Mouse (Mus musculus) retina, embryonic 14.5 days (tissue): ENCODE data around the gene Adck2.

Experiments
- DNase-seq: peaks from one replicate; pipeline ENCODE4 v3.0.0-alpha.2; 2015; ENCODE audit warnings: low spot score

The Adck2 gene

DNA sequence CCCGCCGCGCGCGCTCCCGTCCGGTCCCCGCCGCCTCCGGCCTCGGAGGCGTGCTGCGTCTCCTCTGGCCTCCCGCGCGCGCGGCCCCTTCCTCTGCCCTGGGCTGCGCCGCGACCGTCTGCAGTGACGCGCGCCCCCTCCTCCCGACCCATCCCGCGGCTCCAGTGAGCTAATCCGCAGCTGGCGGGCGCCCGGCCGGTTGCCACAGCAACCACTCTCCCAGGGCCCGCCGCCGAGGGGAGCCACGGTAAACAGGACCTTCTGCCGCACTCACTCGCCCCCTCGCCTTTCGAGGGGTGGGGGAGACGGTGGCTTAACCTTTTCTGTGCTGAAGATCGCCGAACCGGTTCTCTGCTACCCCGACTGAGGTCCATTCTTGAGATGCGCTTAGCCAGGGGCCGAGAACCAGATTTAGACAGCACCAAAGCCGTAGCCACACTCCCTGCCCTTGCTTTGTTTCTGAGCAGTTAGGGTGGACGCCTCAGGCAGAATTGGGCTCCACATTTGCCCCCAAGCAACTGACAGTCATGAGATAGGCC is 15.9 kb upstream of the Adck2 start, which contains the start of gene Dennd2a:
Gene Dennd2a (minus strand): TSS at position 145 of the 539 bp plus-strand sequence.
- peak; percentile 96 for DNase-seq

DNA sequence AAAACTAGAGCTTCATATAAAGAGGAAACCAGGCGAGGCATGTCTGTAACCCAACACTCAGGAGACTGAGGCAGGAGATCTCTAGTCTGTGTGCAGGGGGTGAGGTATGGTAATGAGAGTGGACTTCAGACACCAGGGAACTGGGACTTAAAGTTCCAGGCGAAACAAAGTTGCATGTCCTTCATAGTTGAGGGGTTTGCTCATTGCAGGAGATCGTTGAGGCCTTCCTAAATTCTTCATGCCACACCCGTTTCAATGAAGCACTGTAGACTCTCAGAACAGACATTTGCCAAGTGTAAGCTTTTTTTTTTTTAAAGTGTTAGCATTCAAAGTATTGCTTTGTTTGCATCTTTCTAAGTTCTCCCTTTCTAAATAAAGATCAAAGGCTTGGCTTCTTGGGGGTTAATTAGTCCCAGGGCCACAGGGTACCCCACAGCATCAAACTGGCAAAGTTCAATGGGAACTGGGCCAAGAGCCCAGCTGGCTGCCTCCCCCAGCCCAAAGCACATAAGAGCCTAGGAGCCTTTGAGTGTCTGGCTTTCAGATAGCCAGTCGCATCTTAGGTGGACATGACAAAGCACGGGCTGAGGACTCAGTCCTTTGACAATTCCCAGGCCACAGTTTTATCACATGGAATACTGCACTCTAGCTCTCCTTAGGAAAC is 14.3 kb upstream of the Adck2 start:
- DNase-seq: no peak

GRCm38 (mm10) chr6:39562166-39563015 is 11.3 kb upstream of the Adck2 start:
- DNase-seq: peak; percentile 95

- peak; percentile 76 for DNase-seq
Measured at GRCm38 (mm10) chr6:39567528-39567927, 6.1 kb upstream of the Adck2 start.

DNA sequence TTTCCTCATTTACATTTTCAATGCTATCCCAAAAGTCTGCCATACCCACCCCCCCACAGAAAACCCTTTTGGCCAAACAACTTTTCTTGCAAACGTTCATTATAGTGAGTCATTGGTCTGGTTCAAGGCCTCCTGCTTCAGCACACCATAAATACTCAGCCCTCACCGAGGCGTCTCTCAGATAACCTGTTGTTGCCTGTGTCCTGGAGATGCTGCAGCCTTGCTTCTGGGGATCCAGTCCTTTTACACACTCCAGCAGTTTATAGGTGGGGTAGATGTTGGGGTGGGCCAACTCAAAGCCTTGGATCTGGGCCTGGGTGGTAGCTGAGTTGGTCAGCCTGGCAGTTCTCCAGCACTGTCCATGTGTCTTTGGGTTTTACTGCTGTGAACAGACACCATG is 3.2 kb upstream of the Adck2 start:
- no peak for DNase-seq

GRCm38 (mm10) chr6:39574555-39574869 is 839 bp downstream of the Adck2 start:
- no peak for DNase-seq

DNA sequence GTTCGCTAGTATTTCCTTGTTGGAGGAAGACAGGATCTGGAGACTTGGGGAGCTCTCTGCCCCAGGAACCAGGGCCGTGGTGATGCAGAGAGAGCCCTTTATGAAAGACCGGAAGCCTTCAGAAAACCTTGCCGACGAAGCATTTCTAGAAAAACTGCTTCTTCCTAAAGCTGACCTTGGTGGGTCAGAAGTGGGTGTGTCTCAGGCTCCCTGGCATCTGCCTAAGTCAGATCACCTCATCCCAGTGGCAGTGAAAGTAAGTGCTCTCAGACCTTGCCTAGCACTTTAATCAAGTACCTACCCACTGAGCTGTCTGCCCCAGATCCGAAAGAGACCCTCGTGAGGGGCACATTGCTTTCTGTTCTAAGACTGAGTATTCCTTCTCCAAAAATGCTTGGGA is 1.3 kb downstream of the Adck2 start:
- DNase-seq: no peak

- DNase-seq: no peak
Measured at GRCm38 (mm10) chr6:39579552-39579951, 5.9 kb downstream of the Adck2 start.

GRCm38 (mm10) chr6:39580558-39580957 is 6.9 kb downstream of the Adck2 start:
- no peak for DNase-seq

DNA sequence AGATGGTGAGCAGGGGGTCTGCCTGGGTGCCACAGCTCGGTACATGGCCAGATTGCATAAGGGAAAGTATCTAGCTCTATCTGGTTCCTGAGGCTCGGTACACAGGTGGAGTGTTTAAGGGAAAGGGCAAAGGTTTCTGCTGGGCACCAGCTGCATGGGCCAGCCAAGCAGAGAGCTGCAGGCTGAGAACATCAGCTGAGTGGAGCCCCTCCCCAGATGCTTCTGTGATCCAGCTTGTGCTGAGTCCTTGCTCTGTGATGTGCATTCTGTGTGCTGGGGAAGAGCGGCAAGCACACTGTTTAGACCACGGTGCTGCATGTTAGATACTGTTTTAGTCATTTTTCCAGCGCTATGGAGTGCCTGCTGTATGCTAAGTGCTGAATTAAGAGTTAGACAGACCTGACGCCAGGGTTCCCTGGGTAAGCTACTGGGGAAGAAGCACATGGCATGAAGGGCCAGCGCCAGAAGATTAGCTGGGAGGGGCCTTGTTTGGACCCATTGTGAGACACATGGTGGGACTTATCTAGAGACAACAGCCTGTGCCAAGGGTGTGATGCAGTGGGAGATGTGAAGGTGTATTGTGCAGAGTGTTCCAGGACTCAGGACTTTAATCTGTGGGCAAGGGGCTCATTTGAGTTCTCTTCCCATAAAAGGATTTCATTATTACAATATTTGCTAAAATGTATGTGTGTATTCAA is 7.6 kb downstream of the Adck2 start:
- no peak for DNase-seq

DNA sequence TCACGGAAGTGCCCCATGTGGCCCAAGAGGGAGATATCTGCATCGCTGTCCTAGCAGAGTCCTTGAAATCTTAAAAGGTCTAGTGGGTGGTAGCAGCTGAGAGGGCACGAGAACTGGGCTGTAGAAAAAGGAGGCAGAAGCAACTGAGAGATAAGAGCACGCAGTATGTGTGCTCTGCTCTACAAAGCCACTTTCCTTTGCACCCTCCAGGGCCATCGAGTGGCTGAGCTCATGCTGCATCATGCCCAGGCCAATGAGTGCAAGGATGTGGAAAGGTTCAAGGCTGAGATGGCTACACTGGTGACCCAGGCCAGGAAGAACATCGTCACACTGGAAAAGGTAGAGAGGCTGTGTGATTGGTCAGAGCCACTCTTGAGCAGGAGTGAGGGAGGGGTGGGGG is 11.8 kb downstream of the Adck2 start, which contains the start of gene Gm42420:
Gene Gm42420 (plus strand): TSS at position 237 of the 400 bp plus-strand sequence.
- no peak for DNase-seq

DNA sequence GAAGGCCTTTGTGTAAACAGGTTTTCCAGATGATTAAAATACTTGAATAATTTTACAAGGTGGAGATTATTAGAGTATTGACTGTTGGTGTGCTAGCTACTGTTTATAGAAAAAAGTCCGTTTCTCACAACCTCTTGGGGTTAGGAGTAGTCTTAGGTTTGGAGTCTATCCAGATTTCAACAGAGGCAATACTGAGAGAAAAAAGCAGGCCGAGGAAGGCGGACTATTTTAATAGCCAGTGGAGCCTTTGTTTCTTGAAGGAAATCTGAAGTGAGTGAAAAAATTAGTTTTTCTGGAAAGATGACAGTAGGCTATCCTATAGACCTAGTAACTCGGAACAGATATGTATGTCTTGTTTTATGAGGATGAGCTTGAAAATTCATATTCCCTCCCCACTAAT is 17.8 kb downstream of the Adck2 start:
- DNase-seq: no peak

DNA sequence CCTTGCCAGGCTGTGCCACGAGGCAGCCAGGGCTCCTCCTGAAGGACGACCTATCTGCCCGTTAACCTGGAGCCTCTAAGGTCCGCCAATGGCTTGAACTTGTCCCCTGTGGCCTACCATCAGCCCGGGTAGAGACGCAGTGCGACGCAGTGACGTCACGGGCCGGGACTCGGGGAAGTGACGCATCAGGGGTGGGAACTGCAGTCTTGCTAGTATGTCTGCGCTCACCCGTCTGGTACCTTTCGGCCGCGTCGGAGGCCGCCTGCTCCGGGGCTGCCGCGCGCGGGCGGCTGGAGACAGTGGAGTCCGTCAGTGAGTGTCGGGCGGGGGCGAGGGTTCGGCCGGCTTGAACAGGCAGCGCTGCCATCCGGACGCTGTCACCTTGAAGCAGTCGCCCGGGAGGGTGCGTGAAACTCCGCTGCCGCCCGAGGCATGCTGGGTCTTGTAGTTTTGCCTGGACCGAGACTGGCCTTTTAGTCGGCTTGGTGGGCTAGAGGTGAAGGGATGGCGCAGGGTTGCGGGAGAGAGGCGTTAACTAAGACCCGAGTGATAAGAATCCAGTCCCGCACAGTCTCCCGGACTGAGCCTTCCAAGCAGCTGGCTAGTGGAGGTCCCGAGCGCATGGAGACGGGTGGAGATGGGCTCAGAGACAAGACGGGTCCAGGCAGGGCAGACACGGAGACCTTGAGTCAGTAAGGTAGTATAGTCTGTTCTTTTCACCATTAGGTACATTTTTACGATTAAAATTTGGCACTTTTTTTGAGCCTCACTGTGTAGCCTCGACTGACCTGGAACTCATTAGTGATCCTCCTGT is 18.9 kb downstream of the Adck2 start, which contains the start of gene Ndufb2:
Gene Ndufb2 (plus strand): TSS at position 174 of the 814 bp plus-strand sequence.
- DNase-seq: peak; percentile 93

GRCm38 (mm10) chr6:39600851-39601250 is 27.2 kb downstream of the Adck2 start:
- DNase-seq: no peak

DNA sequence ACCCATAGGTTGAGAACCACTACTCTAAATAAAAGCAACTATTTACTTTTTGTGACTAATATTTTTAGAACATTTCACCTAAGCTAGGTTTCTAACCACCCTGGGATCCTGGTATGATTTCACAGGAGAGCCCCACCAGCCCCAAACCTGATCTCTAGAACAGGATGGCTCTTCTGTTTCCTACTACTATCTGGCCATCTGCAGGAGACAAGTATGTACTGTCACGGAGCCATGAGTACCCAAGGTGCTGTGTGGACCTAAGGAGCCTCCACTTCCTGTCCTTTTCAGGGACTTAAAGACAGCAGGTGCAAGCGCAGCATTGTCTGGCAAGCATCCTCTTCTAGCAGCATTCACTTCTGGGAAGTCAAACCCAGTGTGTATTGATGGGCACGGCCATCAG is 28.2 kb downstream of the Adck2 start:
- no peak for DNase-seq

GRCm38 (mm10) chr6:39604565-39604964 is 30.9 kb downstream of the Adck2 start:
- no peak for DNase-seq

- no peak for DNase-seq
Measured at GRCm38 (mm10) chr6:39606056-39606455, 32.4 kb downstream of the Adck2 start.

DNA sequence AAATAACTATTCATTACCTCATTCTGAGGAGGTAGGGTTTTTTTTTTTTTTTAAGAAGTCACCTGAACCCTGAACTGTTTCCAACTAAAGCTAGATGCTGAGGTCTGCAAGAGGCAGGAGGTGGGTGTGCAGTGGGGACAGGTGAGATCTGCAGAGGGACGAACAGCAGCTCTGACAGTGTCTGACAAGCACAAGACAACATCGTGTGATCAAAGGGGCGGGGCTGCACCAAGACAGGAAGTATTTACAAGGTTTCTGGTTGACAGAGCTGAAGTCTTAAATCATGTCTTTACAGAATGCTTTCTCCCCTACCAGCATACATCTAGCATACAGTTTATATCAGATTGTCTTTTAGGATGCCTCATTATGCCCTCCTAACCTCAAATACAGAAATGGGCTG is 33.2 kb downstream of the Adck2 start:
- DNase-seq: no peak

DNA sequence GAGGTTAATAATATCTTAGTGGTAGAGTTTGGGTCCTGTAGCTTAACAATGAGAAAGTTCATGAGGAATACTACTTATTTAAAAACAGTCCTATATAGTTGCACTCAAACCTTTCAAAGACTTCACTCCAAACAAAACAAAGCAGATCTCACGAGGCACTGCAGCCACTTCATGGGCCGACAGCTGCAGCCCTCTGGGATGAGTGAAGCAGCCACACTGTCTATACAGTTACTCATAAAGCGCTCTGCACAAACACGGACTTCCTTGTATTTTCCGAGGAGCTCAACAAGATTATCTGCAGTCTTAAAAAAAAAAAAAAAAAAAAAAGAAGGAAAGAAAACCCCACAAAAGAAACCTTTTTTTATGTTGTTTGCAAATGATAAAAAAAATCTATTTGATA is 33.7 kb downstream of the Adck2 start:
- DNase-seq: no peak

- no peak for DNase-seq
Measured at GRCm38 (mm10) chr6:39610207-39610606, 36.5 kb downstream of the Adck2 start.

DNA sequence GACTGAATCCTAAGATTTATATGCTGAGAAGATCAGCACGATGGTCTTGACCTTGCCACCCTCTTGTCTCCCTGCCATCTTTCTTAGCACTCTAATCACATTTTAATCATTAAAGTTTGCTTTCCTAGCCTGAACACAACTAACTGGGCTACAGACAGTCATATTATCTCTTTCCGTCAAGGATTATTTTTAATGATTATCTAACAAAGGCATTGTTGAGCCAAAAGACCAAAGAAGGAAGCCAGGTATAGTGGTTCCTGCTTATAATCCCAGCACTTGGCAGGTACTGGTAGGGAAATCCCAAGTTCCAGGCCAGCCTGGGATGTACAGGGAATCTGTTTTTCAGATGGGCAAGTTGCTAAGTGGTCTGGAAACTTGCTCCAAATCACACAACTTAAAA is 37.6 kb downstream of the Adck2 start:
- DNase-seq: no peak
